Comparison of ENCODE assay signal across 23 mouse cellular contexts in genomic region chr4:154402948-154403347, GRCm38 (mm10).
DNase-seq lines count a peak whose midpoint lies in the region; ATAC-seq lines count a peak whose summit lies in the region.
"Had no signal": no experiment of that assay in that cellular context is flagged by ENCODE, and none has a peak within 500 bp of the region (broad histone marks: within the 10 kb centered on the region; RNA-seq: fewer than 3 reads in every experiment).

No protein-coding gene starts in this region.

- WGBS in forebrain, embryonic 15.5 days, result 12% methylated on average over 4 of the region's 4 CpGs
- 20% methylated on average over 4 of the region's 4 CpGs for WGBS in forebrain, embryonic 14.5 days
- 31% methylated on average over 4 of the region's 4 CpGs for WGBS in hindbrain, embryonic 16.5 days
- 14% methylated on average over 4 of the region's 4 CpGs for WGBS in hindbrain, embryonic 13.5 days
- 14% methylated on average over 4 of the region's 4 CpGs for WGBS in midbrain, embryonic 11.5 days
- 18% methylated on average over 4 of the region's 4 CpGs for WGBS in midbrain, embryonic 15.5 days
- 15% methylated on average over 4 of the region's 4 CpGs for WGBS in midbrain, embryonic 13.5 days

- no peaks in the 10 kb centered on the region for H3K36me3 ChIP-seq in forebrain, embryonic 15.5 days
- H3K36me3 ChIP-seq in forebrain, embryonic 14.5 days (ENCODE audit: control insufficient read depth, insufficient read depth, low read length), result no peaks in the 10 kb centered on the region
- no peaks in the 10 kb centered on the region for H3K36me3 ChIP-seq in hindbrain, embryonic 16.5 days (ENCODE audit: control insufficient read depth, insufficient read depth, low read length)
- no peaks in the 10 kb centered on the region for H3K36me3 ChIP-seq in hindbrain, embryonic 13.5 days
- H3K36me3 ChIP-seq in midbrain, embryonic 11.5 days (ENCODE audit: control insufficient read depth, insufficient read depth, low read length), result no peaks in the 10 kb centered on the region
- no peaks in the 10 kb centered on the region for H3K36me3 ChIP-seq in midbrain, embryonic 15.5 days (replicated peaks)
- H3K36me3 ChIP-seq in midbrain, embryonic 13.5 days, result no peaks in the 10 kb centered on the region
- H3K36me3 ChIP-seq: liver, embryonic 15.5 days; lung, embryonic 15.5 days; stomach, embryonic 15.5 days had no signal

- no peaks in the 10 kb centered on the region for H3K9me3 ChIP-seq in forebrain, embryonic 15.5 days
- H3K9me3 ChIP-seq in forebrain, embryonic 14.5 days (replicated peaks; ENCODE audit: control insufficient read depth, low read length), result no peaks in the 10 kb centered on the region
- no peaks in the 10 kb centered on the region for H3K9me3 ChIP-seq in hindbrain, embryonic 16.5 days (ENCODE audit: control insufficient read depth, low read length)
- H3K9me3 ChIP-seq in hindbrain, embryonic 13.5 days, result no peaks in the 10 kb centered on the region
- no peaks in the 10 kb centered on the region for H3K9me3 ChIP-seq in midbrain, embryonic 11.5 days (ENCODE audit: control insufficient read depth, low read length)
- H3K9me3 ChIP-seq in midbrain, embryonic 15.5 days, result no peaks in the 10 kb centered on the region
- no peaks in the 10 kb centered on the region for H3K9me3 ChIP-seq in midbrain, embryonic 13.5 days
- H3K9me3 ChIP-seq: limb, embryonic 10.5 days; liver, embryonic 15.5 days; lung, embryonic 15.5 days; stomach, embryonic 15.5 days had no signal

- H3K27ac ChIP-seq in forebrain, embryonic 15.5 days (replicated peaks), result no peak overlapping the region
- no peak overlapping the region for H3K27ac ChIP-seq in forebrain, embryonic 14.5 days (ENCODE audit: low read depth, low read length)
- no peak overlapping the region for H3K27ac ChIP-seq in hindbrain, embryonic 16.5 days (ENCODE audit: low read depth, low read length)
- H3K27ac ChIP-seq in hindbrain, embryonic 13.5 days, result no peak overlapping the region
- peak overlapping the region; percentile 15; the same call in 1 of the 2 replicates for H3K27ac ChIP-seq in midbrain, embryonic 11.5 days (ENCODE audit: low read depth, low read length)
- no peak overlapping the region for H3K27ac ChIP-seq in midbrain, embryonic 15.5 days
- no peak overlapping the region; the same call in 1 of the 2 replicates for H3K27ac ChIP-seq in midbrain, embryonic 13.5 days
- H3K27ac ChIP-seq: gastrocnemius, adult 2 months; limb, embryonic 10.5 days; liver, embryonic 15.5 days; lung, embryonic 15.5 days; stomach, embryonic 15.5 days had no signal

- H3K4me3 ChIP-seq in forebrain, embryonic 15.5 days, result no peak overlapping the region
- H3K4me3 ChIP-seq in forebrain, embryonic 14.5 days (ENCODE audit: low read depth, low read length), result no peak overlapping the region
- no peak overlapping the region for H3K4me3 ChIP-seq in hindbrain, embryonic 16.5 days (ENCODE audit: low read length)
- no peak overlapping the region for H3K4me3 ChIP-seq in hindbrain, embryonic 13.5 days
- no peak overlapping the region for H3K4me3 ChIP-seq in midbrain, embryonic 11.5 days (ENCODE audit: low read depth, low read length)
- H3K4me3 ChIP-seq in midbrain, embryonic 15.5 days, result no peak overlapping the region
- H3K4me3 ChIP-seq in midbrain, embryonic 13.5 days (replicated peaks), result no peak overlapping the region
- H3K4me3 ChIP-seq: gastrocnemius, adult 2 months; limb, embryonic 10.5 days; liver, embryonic 15.5 days; lung, embryonic 15.5 days; myocyte; stomach, embryonic 15.5 days had no signal

- H3K4me1 ChIP-seq in forebrain, embryonic 15.5 days, result peaks cover 27% of the 10 kb centered on the region
- H3K4me1 ChIP-seq in forebrain, embryonic 14.5 days (ENCODE audit: control insufficient read depth, insufficient read depth, low read length), result peaks cover 3% of the 10 kb centered on the region; the same call in 1 of the 2 replicates
- peaks cover 16% of the 10 kb centered on the region; the same call in 1 of the 2 replicates for H3K4me1 ChIP-seq in hindbrain, embryonic 16.5 days (ENCODE audit: control insufficient read depth, insufficient read depth, low read depth, low read length)
- peaks cover 35% of the 10 kb centered on the region for H3K4me1 ChIP-seq in hindbrain, embryonic 13.5 days (replicated peaks)
- peaks cover 9% of the 10 kb centered on the region; the same call in 1 of the 2 replicates for H3K4me1 ChIP-seq in midbrain, embryonic 11.5 days (ENCODE audit: control insufficient read depth, insufficient read depth, low read length)
- peaks cover 20% of the 10 kb centered on the region for H3K4me1 ChIP-seq in midbrain, embryonic 15.5 days
- H3K4me1 ChIP-seq in midbrain, embryonic 13.5 days (replicated peaks), result peaks cover 28% of the 10 kb centered on the region

- no peaks in the 10 kb centered on the region for H3K27me3 ChIP-seq in forebrain, embryonic 15.5 days
- no peaks in the 10 kb centered on the region for H3K27me3 ChIP-seq in forebrain, embryonic 14.5 days (replicated peaks; ENCODE audit: control insufficient read depth, insufficient read depth, low read length)
- no peaks in the 10 kb centered on the region; the same call in 1 of the 2 replicates for H3K27me3 ChIP-seq in hindbrain, embryonic 16.5 days (replicated peaks; ENCODE audit: control insufficient read depth, insufficient read depth, low read length)
- peaks cover 35% of the 10 kb centered on the region for H3K27me3 ChIP-seq in hindbrain, embryonic 13.5 days
- no peaks in the 10 kb centered on the region; the same call in 1 of the 2 replicates for H3K27me3 ChIP-seq in midbrain, embryonic 11.5 days (ENCODE audit: control insufficient read depth, insufficient read depth, low read length)
- no peaks in the 10 kb centered on the region for H3K27me3 ChIP-seq in midbrain, embryonic 15.5 days (replicated peaks)
- H3K27me3 ChIP-seq in midbrain, embryonic 13.5 days, result no peaks in the 10 kb centered on the region
- H3K27me3 ChIP-seq: liver, embryonic 15.5 days; lung, embryonic 15.5 days; stomach, embryonic 15.5 days had no signal

- no peak for DNase-seq in forebrain, embryonic 14.5 days (ENCODE audit: low spot score)
- peak; percentile 87 for DNase-seq in midbrain, embryonic 11.5 days (ENCODE audit: low spot score, missing footprints)
- DNase-seq: adrenal gland, postnatal 25 days; cerebellum, adult 9-11 months; gastrocnemius, adult 2 months; heart, postnatal 14 days; kidney, adult 18-20 months; kidney, postnatal 4 days; liver; lung, postnatal 36 days; right cerebral cortex, postnatal 4 days; thymus, postnatal 4 days had no signal

- no peak overlapping the region for H3K9ac ChIP-seq in forebrain, embryonic 15.5 days (replicated peaks)
- H3K9ac ChIP-seq in forebrain, embryonic 14.5 days (ENCODE audit: low read length), result no peak overlapping the region
- no peak overlapping the region for H3K9ac ChIP-seq in hindbrain, embryonic 16.5 days (ENCODE audit: low read depth, low read length)
- no peak overlapping the region for H3K9ac ChIP-seq in hindbrain, embryonic 13.5 days
- no peak overlapping the region for H3K9ac ChIP-seq in midbrain, embryonic 11.5 days (ENCODE audit: low read length)
- no peak overlapping the region for H3K9ac ChIP-seq in midbrain, embryonic 15.5 days
- H3K9ac ChIP-seq in midbrain, embryonic 13.5 days (replicated peaks), result no peak overlapping the region
- H3K9ac ChIP-seq: liver, embryonic 15.5 days; lung, embryonic 15.5 days; stomach, embryonic 15.5 days had no signal

- ATAC-seq in forebrain, embryonic 15.5 days (replicated peaks), result 0 out of 2 replicates have a peak, but pooled peaks have one; percentile 41
- no peak for ATAC-seq in forebrain, embryonic 14.5 days
- ATAC-seq in hindbrain, embryonic 16.5 days, result peak; percentile 57; the same call in 1 of the 2 replicates
- no peak; the same call in 1 of the 2 replicates for ATAC-seq in hindbrain, embryonic 13.5 days (ENCODE audit: low FRiP score)
- ATAC-seq in midbrain, embryonic 11.5 days (ENCODE audit: low FRiP score), result 0 out of 2 replicates have a peak, but pooled peaks have one; percentile 30
- no peak for ATAC-seq in midbrain, embryonic 15.5 days (replicated peaks)
- peak; percentile 30; the same call in 1 of the 2 replicates for ATAC-seq in midbrain, embryonic 13.5 days
- no peak for ATAC-seq in megakaryocyte progenitor cell, adult 5-6 weeks (replicated peaks; ENCODE audit: poor library complexity)

- no peak overlapping the region for H3K4me2 ChIP-seq in forebrain, embryonic 15.5 days (replicated peaks)
- no peak overlapping the region for H3K4me2 ChIP-seq in forebrain, embryonic 14.5 days (ENCODE audit: low read length)
- no peak overlapping the region for H3K4me2 ChIP-seq in hindbrain, embryonic 16.5 days (ENCODE audit: low read length)
- H3K4me2 ChIP-seq in hindbrain, embryonic 13.5 days, result no peak overlapping the region
- H3K4me2 ChIP-seq in midbrain, embryonic 11.5 days, result no peak overlapping the region
- H3K4me2 ChIP-seq in midbrain, embryonic 15.5 days, result no peak overlapping the region
- no peak overlapping the region for H3K4me2 ChIP-seq in midbrain, embryonic 13.5 days (replicated peaks)
- H3K4me2 ChIP-seq: liver, embryonic 15.5 days; lung, embryonic 15.5 days; stomach, embryonic 15.5 days had no signal

Comparison
In these comparisons a context has a peak if more than half of its experiments do, and no peak if none do; other contexts are left out.
1. ATAC-seq: peak in forebrain, embryonic 15.5 days (single experiment), hindbrain, embryonic 16.5 days (single experiment), midbrain, embryonic 11.5 days (single experiment) and midbrain, embryonic 13.5 days (single experiment); none in forebrain, embryonic 14.5 days (single experiment), hindbrain, embryonic 13.5 days (single experiment), midbrain, embryonic 15.5 days (single experiment) and megakaryocyte progenitor cell, adult 5-6 weeks (single experiment).